Mouse (Mus musculus) lung, postnatal 4 days (tissue): ENCODE data around the gene Lhfpl2.

Experiments
- DNase-seq, 2 experiments: peaks; one replicate each; pipeline ENCODE4 v3.0.0; 2021

Lhfpl2 gene

GRCm38 (mm10) chr13:94231871-94232270, 174.3 kb downstream of the Lhfpl2 start:
- no peak for DNase-seq

GRCm38 (mm10) chr13:94239488-94239887, 181.9 kb downstream of the Lhfpl2 start:
- no peak for DNase-seq

GRCm38 (mm10) chr13:94240111-94240510, 182.5 kb downstream of the Lhfpl2 start:
- DNase-seq = no peak

- DNase-seq = no peak
These were observed 183.3 kb downstream of the Lhfpl2 start for GRCm38 (mm10) chr13:94240873-94241272.

GRCm38 (mm10) chr13:94241892-94242524, 184.4 kb downstream of the Lhfpl2 start:
- DNase-seq = no peak

- no peak for DNase-seq
These were observed 185.3 kb downstream of the Lhfpl2 start for GRCm38 (mm10) chr13:94242897-94243296.
